Mouse (Mus musculus) liver, adult 2 months (tissue): ENCODE measurements around the gene Spen. TPM values are rescaled to one million over a fixed set of nuclear protein-coding genes. Genes with fewer than 3 reads are reported as not detected.
A peak's percentile ranks its signal among the peaks of the same experiment; 100 is the strongest.

ENCODE experiments used
- DNase-seq: peaks from one replicate; pipeline ENCODE4 v3.0.0-alpha.2; 2011; ENCODE audit warnings: low read depth, low spot score; ENCODE audit errors: extremely low read depth
- H3K27ac ChIP-seq: fragments of 200-500 bp; replicated peaks from 2 replicates; pipeline ENCODE4 v1.5.1; 2012; ENCODE audit warnings: low read depth, mild to moderate bottlenecking, control low read depth, inconsistent platforms, low read length; ENCODE audit not compliant: insufficient read depth
- H3K27me3 ChIP-seq: fragments of 200-500 bp; 2 replicates; pipeline ENCODE4 v1.6.1; 2012; ENCODE audit warnings: mild to moderate bottlenecking, moderate library complexity, low read length, inconsistent platforms; ENCODE audit not compliant: control insufficient read depth, insufficient read depth
- H3K36me3 ChIP-seq: fragments of 200-500 bp; 2 replicates; pipeline ENCODE4 v1.6.1; 2012; ENCODE audit warnings: low read length, inconsistent platforms; ENCODE audit not compliant: control insufficient read depth, insufficient read depth
- H3K4me1 ChIP-seq: fragments of 200-500 bp; 2 replicates; pipeline ENCODE4 v1.6.1; 2011; ENCODE audit warnings: low read length; ENCODE audit not compliant: control insufficient read depth, insufficient read depth
- H3K4me3 ChIP-seq: fragments of 200-500 bp; 2 replicates; pipeline ENCODE4 v1.5.1; 2011; ENCODE audit warnings: low read depth, mild to moderate bottlenecking, control low read depth, low read length, moderate library complexity; ENCODE audit not compliant: insufficient read depth
- H3K79me2 ChIP-seq: fragments of 200-500 bp; 2 replicates; pipeline ENCODE4 v1.6.1; 2012; ENCODE audit warnings: inconsistent platforms, mild to moderate bottlenecking, low read length, moderate library complexity; ENCODE audit not compliant: control insufficient read depth, insufficient read depth
- H3K9ac ChIP-seq: fragments of 200-500 bp; 2 replicates; pipeline ENCODE4 v1.6.1; 2012; ENCODE audit warnings: low read depth, mild to moderate bottlenecking, control low read depth, inconsistent platforms, low read length
- CTCF ChIP-seq: fragments of 200-500 bp; IDR thresholded peaks from 2 replicates; pipeline ENCODE4 v1.5.1; 2011; ENCODE audit warnings: low read depth, low read length, control low read depth
- POLR2A ChIP-seq: fragments of 200-500 bp; IDR thresholded peaks from 2 replicates; pipeline ENCODE4 v1.6.1; 2011; ENCODE audit warnings: low read length, control low read depth; ENCODE audit not compliant: insufficient read depth; ENCODE audit errors: extremely low read depth
- WGBS: fragments of 180-500 bp; shearing (Covaris S2); methylation state at CpG from one replicate; pipeline ENCODE4 v1.1.7; 2018; 5-methylcytosine and 5-hydroxymethylcytosine counted together
- polyA plus RNA-seq: library from polyadenylated mRNA; depleted of rRNA; stranded (reverse); fragments of >200 nt; gene quantifications from 2 replicates; pipeline ENCODE4 v1.2.3, GENCODE M21; 2012
- total RNA-seq: library from RNA; depleted of rRNA; stranded (reverse); fragments of >200 nt; gene quantifications from 2 replicates; pipeline ENCODE4 v1.2.3, GENCODE M21; 2014

The Spen gene
- total and polyA plus RNA-seq, 2 experiments = 7.5 to 8.1 TPM

- 96% methylated on average over 34 of the region's 34 CpGs for WGBS
- no peaks in the 10 kb centered on the region for H3K79me2 ChIP-seq
- H3K27ac ChIP-seq = no peak overlapping the region
- H3K9ac ChIP-seq = no peak overlapping the region
- peaks cover 22% of the 10 kb centered on the region for H3K36me3 ChIP-seq
- H3K4me3 ChIP-seq = no peak overlapping the region
- H3K4me1 ChIP-seq = peaks cover 2% of the 10 kb centered on the region; the same call in 1 of the 2 replicates
- no peaks in the 10 kb centered on the region for H3K27me3 ChIP-seq
- TF ChIP-seq CTCF = no peak
- TF ChIP-seq POLR2A = no peak
- no peak for DNase-seq
Observed at GRCm38 (mm10) chr4:141465512-141466288, 72.7 kb downstream of the Spen start.

- Histone ChIP-seq H3K36me3 (peaks cover 18% of the 10 kb centered on the region), H3K4me3 (no peak overlapping the region), H3K79me2 (no peaks in the 10 kb centered on the region), H3K9ac (no peak overlapping the region), H3K27ac (no peak overlapping the region), H3K27me3 (no peaks in the 10 kb centered on the region), H3K4me1 (peaks cover 2% of the 10 kb centered on the region; the same call in 1 of the 2 replicates)
- no peak for DNase-seq
- 92% methylated on average over 16 of the region's 16 CpGs for WGBS
- TF ChIP-seq POLR2A (no peak), CTCF (no peak)
Observed at GRCm38 (mm10) chr4:141464722-141465121, 73.7 kb downstream of the Spen start.

GRCm38 (mm10) chr4:141463472-141463871, 74.9 kb downstream of the Spen start:
- H3K36me3 ChIP-seq = peaks cover 18% of the 10 kb centered on the region

DNA sequence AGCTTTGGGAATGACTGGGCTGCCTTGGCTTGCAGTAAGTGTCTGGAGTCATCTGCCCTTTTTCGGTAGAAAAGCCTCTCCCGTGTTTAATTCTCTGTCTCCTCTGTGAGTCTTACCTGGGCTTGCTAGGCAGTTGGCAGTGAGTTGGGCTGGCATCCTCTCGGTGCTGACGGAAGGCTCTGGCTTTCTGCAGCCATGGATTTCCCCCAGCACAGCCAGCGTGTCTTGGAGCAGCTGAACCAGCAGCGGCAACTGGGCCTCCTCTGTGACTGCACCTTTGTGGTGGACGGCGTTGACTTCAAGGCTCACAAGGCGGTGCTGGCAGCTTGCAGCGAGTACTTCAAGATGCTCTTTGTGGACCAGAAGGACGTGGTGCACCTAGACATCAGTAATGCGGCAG, 76.8 kb downstream of the Spen start:
- WGBS = 97% methylated on average over 12 of the region's 12 CpGs
- peaks cover 11% of the 10 kb centered on the region for H3K36me3 ChIP-seq
- H3K4me3 ChIP-seq = no peak overlapping the region
- peaks cover 1% of the 10 kb centered on the region; the same call in 1 of the 2 replicates for H3K79me2 ChIP-seq
- no peak for TF ChIP-seq POLR2A
- TF ChIP-seq CTCF = no peak
- H3K27me3 ChIP-seq = no peaks in the 10 kb centered on the region
- DNase-seq = no peak
- peaks cover 2% of the 10 kb centered on the region; the same call in 1 of the 2 replicates for H3K4me1 ChIP-seq
- H3K27ac ChIP-seq = no peak overlapping the region
- no peak overlapping the region for H3K9ac ChIP-seq

More at GRCm38 (mm10) chr4:141463472-141463871, 74.9 kb downstream of the Spen start:
- no peaks in the 10 kb centered on the region for H3K79me2 ChIP-seq
- DNase-seq = peak; percentile 59
- H3K27me3 ChIP-seq = no peaks in the 10 kb centered on the region
- H3K4me1 ChIP-seq = peaks cover 2% of the 10 kb centered on the region; the same call in 1 of the 2 replicates
- no peak overlapping the region for H3K9ac ChIP-seq
- H3K27ac ChIP-seq = no peak overlapping the region
- 39% methylated on average over 14 of the region's 14 CpGs for WGBS
- TF ChIP-seq POLR2A = no peak
- no peak for TF ChIP-seq CTCF
- no peak overlapping the region for H3K4me3 ChIP-seq

GRCm38 (mm10) chr4:141461088-141461487, 77.3 kb downstream of the Spen start:
- Histone ChIP-seq H3K27me3 (no peaks in the 10 kb centered on the region), H3K4me3 (no peak overlapping the region), H3K79me2 (peaks cover 6% of the 10 kb centered on the region; the same call in 1 of the 2 replicates), H3K9ac (no peak overlapping the region), H3K27ac (no peak overlapping the region), H3K36me3 (peaks cover 11% of the 10 kb centered on the region), H3K4me1 (peaks cover 2% of the 10 kb centered on the region; the same call in 1 of the 2 replicates)
- no peak for TF ChIP-seq CTCF
- TF ChIP-seq POLR2A = no peak
- no peak for DNase-seq
- 92% methylated on average over 12 of the region's 12 CpGs for WGBS

GRCm38 (mm10) chr4:141460481-141460880, 77.9 kb downstream of the Spen start:
- no peak overlapping the region for H3K9ac ChIP-seq
- H3K4me1 ChIP-seq = peaks cover 2% of the 10 kb centered on the region; the same call in 1 of the 2 replicates
- TF ChIP-seq CTCF (no peak), POLR2A (no peak)
- peaks cover 7% of the 10 kb centered on the region; the same call in 1 of the 2 replicates for H3K79me2 ChIP-seq
- WGBS = 80% methylated on average over 4 of the region's 4 CpGs
- H3K27me3 ChIP-seq = no peaks in the 10 kb centered on the region
- no peak overlapping the region for H3K4me3 ChIP-seq
- DNase-seq = no peak
- H3K27ac ChIP-seq = no peak overlapping the region
- peaks cover 11% of the 10 kb centered on the region for H3K36me3 ChIP-seq
